In genomic region chr3:90451396-90452095, GRCm38 (mm10) we compare ENCODE assay signal across 7 mouse cellular contexts. TPM values are rescaled to one million over a fixed set of nuclear protein-coding genes. Genes with fewer than 3 reads are reported as not detected.
DNase-seq lines count a peak whose midpoint lies in the region; TF ChIP-seq lines count a peak whose summit lies in the region.

No protein-coding gene starts in this region.

- H3K9me3 ChIP-seq in ES-Bruce4 (replicated peaks; ENCODE audit: control insufficient read depth, insufficient read depth, low read length, poor library complexity, severe bottlenecking) = no peaks in the 10 kb centered on the region
- no peaks in the 10 kb centered on the region for H3K9me3 ChIP-seq in limb, embryonic 10.5 days (replicated peaks)

- H3K27me3 ChIP-seq in ES-Bruce4 (ENCODE audit: control insufficient read depth, insufficient read depth, low read length, poor library complexity, severe bottlenecking) = no peaks in the 10 kb centered on the region
- no peaks in the 10 kb centered on the region for H3K27me3 ChIP-seq in limb, embryonic 10.5 days (ENCODE audit: low read depth, poor library complexity, severe bottlenecking)

- 0 out of 2 replicates have a peak, but pooled peaks have one; percentile 17 for TF ChIP-seq EP300 in ES-Bruce4 (IDR thresholded peaks at IDR 0.05; ENCODE audit: insufficient read depth, low read depth, low read length)

- no peaks in the 10 kb centered on the region for H3K36me3 ChIP-seq in ES-Bruce4 (ENCODE audit: control insufficient read depth, insufficient read depth, low read length, poor library complexity, severe bottlenecking)
- no peaks in the 10 kb centered on the region for H3K36me3 ChIP-seq in limb, embryonic 10.5 days

- peaks cover 2% of the 10 kb centered on the region for H3K4me1 ChIP-seq in ES-Bruce4 (ENCODE audit: control insufficient read depth, insufficient read depth, low read length)
- H3K4me1 ChIP-seq in limb, embryonic 10.5 days = peaks cover 35% of the 10 kb centered on the region

- H3K9ac ChIP-seq in ES-Bruce4 (ENCODE audit: low read depth, poor library complexity, severe bottlenecking) = peak overlapping the region; percentile 67

- 50% methylated on average over 10 of the region's 10 CpGs for WGBS in limb, embryonic 10.5 days

- H3K27ac ChIP-seq in ES-Bruce4 (ENCODE audit: insufficient read depth, low read length) = peak overlapping the region; percentile 90
- H3K27ac ChIP-seq in limb, embryonic 10.5 days = peak overlapping the region; percentile 25

- H3K4me3 ChIP-seq in ES-Bruce4 (ENCODE audit: low read depth, low read length) = peak overlapping the region; percentile 71
- peak overlapping the region; percentile 27; the same call in 1 of the 2 replicates for H3K4me3 ChIP-seq in limb, embryonic 10.5 days

- DNase-seq in layer of hippocampus, adult 11-12 months (ENCODE audit: low spot score) = peak; percentile 54
- DNase-seq in layer of hippocampus, adult 9-10 months (ENCODE audit: low spot score) = no peak
- peak; percentile 23 for DNase-seq in NIH3T3 (ENCODE audit: low read depth)
- no peak for DNase-seq in limb, embryonic 10.5 days (ENCODE audit: low spot score)
- no peak for DNase-seq in spleen, postnatal 14 days (ENCODE audit: low spot score in 2 of 2)
- no peak for DNase-seq in cerebellum, adult 18-20 months

- no peak for TF ChIP-seq CTCF in ES-Bruce4 (IDR thresholded peaks at IDR 0.05; ENCODE audit: low read depth, low read length)

- peak; percentile 40 for TF ChIP-seq POLR2A in ES-Bruce4 (IDR thresholded peaks at IDR 0.05; ENCODE audit: insufficient read depth, low read length)

RNA-seq across cellular contexts. Expression of gene Npr1, which starts 14.1 kb away (rescaled TPM):
- polyA plus RNA-seq in ES-Bruce4 (2011; ENCODE audit: insufficient read depth, insufficient read length, low read depth, missing spikeins) = 10.8 and 13.6 TPM in 2 replicates
- 3.5 and 4.7 TPM in 2 replicates for polyA plus RNA-seq in limb, embryonic 10.5 days (2016; fragmentation: Nextera tagmentation; extraction: Ambion mirVana)

RNA-seq across cellular contexts. Expression of gene Ints3, which starts 18.1 kb away (rescaled TPM):
- 68.6 and 71.0 TPM in 2 replicates for polyA plus RNA-seq in ES-Bruce4 (2011; ENCODE audit: insufficient read depth, insufficient read length, low read depth, missing spikeins)
- polyA plus RNA-seq in limb, embryonic 10.5 days (2016; fragmentation: Nextera tagmentation; extraction: Ambion mirVana) = 53.3 and 53.5 TPM in 2 replicates

RNA-seq across cellular contexts. Expression of gene Ilf2, which starts 24.4 kb away (rescaled TPM):
- 211 and 233 TPM in 2 replicates for polyA plus RNA-seq in ES-Bruce4 (2011; ENCODE audit: insufficient read depth, insufficient read length, low read depth, missing spikeins)
- 374 and 379 TPM in 2 replicates for polyA plus RNA-seq in limb, embryonic 10.5 days (2016; fragmentation: Nextera tagmentation; extraction: Ambion mirVana)

RNA-seq across cellular contexts. Expression of gene Snapin, which starts 39.3 kb away (rescaled TPM):
- polyA plus RNA-seq in ES-Bruce4 (2011; ENCODE audit: insufficient read depth, insufficient read length, low read depth, missing spikeins) = 63.9 and 65.1 TPM in 2 replicates
- 49.1 and 60.3 TPM in 2 replicates for polyA plus RNA-seq in limb, embryonic 10.5 days (2016; fragmentation: Nextera tagmentation; extraction: Ambion mirVana)

RNA-seq across cellular contexts. Expression of gene Chtop, which starts 57.8 kb away (rescaled TPM):
- 124 and 130 TPM in 2 replicates for polyA plus RNA-seq in ES-Bruce4 (2011; ENCODE audit: insufficient read depth, insufficient read length, low read depth, missing spikeins)
- polyA plus RNA-seq in limb, embryonic 10.5 days (2016; fragmentation: Nextera tagmentation; extraction: Ambion mirVana) = 175 and 194 TPM in 2 replicates

Comparison
In these comparisons a context has a peak if more than half of its experiments do, and no peak if none do; other contexts are left out.
1. DNase-seq: peak in layer of hippocampus, adult 11-12 months (single experiment) and NIH3T3 (single experiment); none in layer of hippocampus, adult 9-10 months (single experiment), limb, embryonic 10.5 days (single experiment), spleen, postnatal 14 days (0 of 2) and cerebellum, adult 18-20 months (0 of 2).